Mouse (Mus musculus): ENCODE results near the gene Mtor. TPM values are rescaled to one million over a fixed set of nuclear protein-coding genes. Genes with fewer than 3 reads are reported as not detected.
A peak's percentile ranks its signal among the peaks of the same experiment; 100 is the strongest.

Gene Mtor
- polyA plus RNA-seq (2014; fragmentation: Nextera tagmentation; extraction: Ambion mirVana): 23.0 and 27.3 TPM in 2 replicates

GRCm38 (mm10) chr4:148448179-148448852, at the start of gene Mtor:
Mtor (plus strand) TSS chr4:148448611.
- Histone ChIP-seq H3K4me2 (ENCODE audit: low read depth, severe bottlenecking) (peak within 1 kb of the TSS; percentile 55), H3K27me3 (ENCODE audit: control insufficient read depth, insufficient read depth, low read length) (no peaks in the 10 kb centered on the region), H3K4me3 (ENCODE audit: low read depth, low read length) (peak within 1 kb of the TSS; percentile 98), H3K9ac (ENCODE audit: low read length) (peak within 1 kb of the TSS; percentile 86), H3K36me3 (ENCODE audit: control insufficient read depth, insufficient read depth, low read length) (peaks cover 8% of the 10 kb centered on the region), H3K4me1 (ENCODE audit: control insufficient read depth, insufficient read depth, low read length) (peaks cover 11% of the 10 kb centered on the region), H3K9me3 (ENCODE audit: control insufficient read depth, low read length) (no peaks in the 10 kb centered on the region), H3K27ac (replicated peaks; ENCODE audit: low read depth, low read length) (no peak within 1 kb of the TSS)
- under 1% methylated on average over 51 of the region's 56 CpGs for WGBS
- peak; percentile 92 for DNase-seq (ENCODE audit: low spot score)
- peak; percentile 95 for ATAC-seq (ENCODE audit: insufficient number of reproducible peaks, low FRiP score, low TSS enrichment, low read depth)

- 40% methylated on average over 9 of the region's 9 CpGs for WGBS
- ATAC-seq (ENCODE audit: insufficient number of reproducible peaks, low FRiP score, low TSS enrichment, low read depth) (no peak), DNase-seq (ENCODE audit: low spot score) (no peak)
- no peak overlapping the region for H3K4me3 ChIP-seq (ENCODE audit: low read depth, low read length)
- H3K4me1 ChIP-seq (ENCODE audit: control insufficient read depth, insufficient read depth, low read length): peaks cover 20% of the 10 kb centered on the region
- H3K36me3 ChIP-seq (ENCODE audit: control insufficient read depth, insufficient read depth, low read length): no peaks in the 10 kb centered on the region
- H3K4me2 ChIP-seq (ENCODE audit: low read depth, severe bottlenecking): no peak overlapping the region
- peaks cover 17% of the 10 kb centered on the region for H3K27me3 ChIP-seq (ENCODE audit: control insufficient read depth, insufficient read depth, low read length)
- H3K27ac ChIP-seq (replicated peaks; ENCODE audit: low read depth, low read length): no peak overlapping the region
- H3K9me3 ChIP-seq (ENCODE audit: control insufficient read depth, low read length): no peaks in the 10 kb centered on the region
- no peak overlapping the region for H3K9ac ChIP-seq (ENCODE audit: low read length)
Observed at GRCm38 (mm10) chr4:148399437-148400094, 48.8 kb upstream of the Mtor start.

- no peak overlapping the region for H3K4me2 ChIP-seq (ENCODE audit: low read depth, severe bottlenecking)
- H3K9ac ChIP-seq (ENCODE audit: low read length): no peak overlapping the region
- H3K27ac ChIP-seq (replicated peaks; ENCODE audit: low read depth, low read length): no peak overlapping the region
- ATAC-seq (ENCODE audit: insufficient number of reproducible peaks, low FRiP score, low TSS enrichment, low read depth) (no peak), DNase-seq (ENCODE audit: low spot score) (no peak)
- H3K36me3 ChIP-seq (ENCODE audit: control insufficient read depth, insufficient read depth, low read length): no peaks in the 10 kb centered on the region
- H3K27me3 ChIP-seq (ENCODE audit: control insufficient read depth, insufficient read depth, low read length): peaks cover 30% of the 10 kb centered on the region
- 13% methylated on average over 12 of the region's 12 CpGs for WGBS
- H3K4me1 ChIP-seq (ENCODE audit: control insufficient read depth, insufficient read depth, low read length): peaks cover 20% of the 10 kb centered on the region
- H3K4me3 ChIP-seq (ENCODE audit: low read depth, low read length): no peak overlapping the region
- no peaks in the 10 kb centered on the region for H3K9me3 ChIP-seq (ENCODE audit: control insufficient read depth, low read length)
Observed at GRCm38 (mm10) chr4:148403402-148403801, 45.0 kb upstream of the Mtor start.

GRCm38 (mm10) chr4:148404748-148405147, 43.7 kb upstream of the Mtor start:
- Histone ChIP-seq H3K4me2 (ENCODE audit: low read depth, severe bottlenecking) (peak overlapping the region; percentile 10; the same call in 1 of the 2 replicates), H3K27me3 (ENCODE audit: control insufficient read depth, insufficient read depth, low read length) (peaks cover 30% of the 10 kb centered on the region), H3K36me3 (ENCODE audit: control insufficient read depth, insufficient read depth, low read length) (no peaks in the 10 kb centered on the region), H3K9me3 (ENCODE audit: control insufficient read depth, low read length) (no peaks in the 10 kb centered on the region), H3K4me3 (ENCODE audit: low read depth, low read length) (no peak overlapping the region), H3K9ac (ENCODE audit: low read length) (no peak overlapping the region; the same call in 1 of the 2 replicates), H3K27ac (replicated peaks; ENCODE audit: low read depth, low read length) (no peak overlapping the region), H3K4me1 (ENCODE audit: control insufficient read depth, insufficient read depth, low read length) (peaks cover 20% of the 10 kb centered on the region)
- ATAC-seq (ENCODE audit: insufficient number of reproducible peaks, low FRiP score, low TSS enrichment, low read depth): no peak
- 11% methylated on average over 11 of the region's 11 CpGs for WGBS
- DNase-seq (ENCODE audit: low spot score): no peak

- Histone ChIP-seq H3K27ac (replicated peaks; ENCODE audit: low read depth, low read length) (no peak overlapping the region), H3K27me3 (ENCODE audit: control insufficient read depth, insufficient read depth, low read length) (peaks cover 30% of the 10 kb centered on the region), H3K36me3 (ENCODE audit: control insufficient read depth, insufficient read depth, low read length) (no peaks in the 10 kb centered on the region), H3K4me3 (ENCODE audit: low read depth, low read length) (no peak overlapping the region), H3K4me1 (ENCODE audit: control insufficient read depth, insufficient read depth, low read length) (peaks cover 20% of the 10 kb centered on the region), H3K4me2 (ENCODE audit: low read depth, severe bottlenecking) (no peak overlapping the region), H3K9ac (ENCODE audit: low read length) (no peak overlapping the region), H3K9me3 (ENCODE audit: control insufficient read depth, low read length) (no peaks in the 10 kb centered on the region)
- DNase-seq (ENCODE audit: low spot score): no peak
- WGBS: 10% methylated on average over 13 of the region's 13 CpGs
- no peak for ATAC-seq (ENCODE audit: insufficient number of reproducible peaks, low FRiP score, low TSS enrichment, low read depth)
Observed at GRCm38 (mm10) chr4:148405255-148405788, 43.1 kb upstream of the Mtor start.

GRCm38 (mm10) chr4:148408256-148408975, 40.0 kb upstream of the Mtor start:
- Histone ChIP-seq H3K27me3 (ENCODE audit: control insufficient read depth, insufficient read depth, low read length) (peaks cover 25% of the 10 kb centered on the region), H3K4me3 (ENCODE audit: low read depth, low read length) (no peak overlapping the region), H3K4me1 (ENCODE audit: control insufficient read depth, insufficient read depth, low read length) (peaks cover 20% of the 10 kb centered on the region), H3K36me3 (ENCODE audit: control insufficient read depth, insufficient read depth, low read length) (no peaks in the 10 kb centered on the region), H3K9ac (ENCODE audit: low read length) (no peak overlapping the region), H3K4me2 (ENCODE audit: low read depth, severe bottlenecking) (no peak overlapping the region), H3K27ac (replicated peaks; ENCODE audit: low read depth, low read length) (no peak overlapping the region), H3K9me3 (ENCODE audit: control insufficient read depth, low read length) (no peaks in the 10 kb centered on the region)
- ATAC-seq (ENCODE audit: insufficient number of reproducible peaks, low FRiP score, low TSS enrichment, low read depth) (no peak), DNase-seq (ENCODE audit: low spot score) (no peak)
- 68% methylated on average over 10 of the region's 10 CpGs for WGBS

GRCm38 (mm10) chr4:148415575-148415974, 32.8 kb upstream of the Mtor start:
- Histone ChIP-seq H3K27me3 (ENCODE audit: control insufficient read depth, insufficient read depth, low read length) (peaks cover 5% of the 10 kb centered on the region; the same call in 1 of the 2 replicates), H3K4me1 (ENCODE audit: control insufficient read depth, insufficient read depth, low read length) (peaks cover 5% of the 10 kb centered on the region; the same call in 1 of the 2 replicates), H3K27ac (replicated peaks; ENCODE audit: low read depth, low read length) (no peak overlapping the region), H3K9me3 (ENCODE audit: control insufficient read depth, low read length) (no peaks in the 10 kb centered on the region), H3K4me3 (ENCODE audit: low read depth, low read length) (no peak overlapping the region), H3K4me2 (ENCODE audit: low read depth, severe bottlenecking) (peak overlapping the region; percentile 33; the same call in 1 of the 2 replicates), H3K9ac (ENCODE audit: low read length) (0 out of 2 replicates have a peak overlapping the region, but pooled peaks have one; percentile 13), H3K36me3 (ENCODE audit: control insufficient read depth, insufficient read depth, low read length) (no peaks in the 10 kb centered on the region)
- DNase-seq (ENCODE audit: low spot score) (peak; percentile 50), ATAC-seq (ENCODE audit: insufficient number of reproducible peaks, low FRiP score, low TSS enrichment, low read depth) (no peak; the same call in 1 of the 2 replicates)
- 3% methylated on average over 16 of the region's 16 CpGs for WGBS

GRCm38 (mm10) chr4:148417074-148417526, 31.3 kb upstream of the Mtor start:
- 42% methylated on average over 11 of the region's 11 CpGs for WGBS
- no peaks in the 10 kb centered on the region for H3K36me3 ChIP-seq (ENCODE audit: control insufficient read depth, insufficient read depth, low read length)
- H3K4me1 ChIP-seq (ENCODE audit: control insufficient read depth, insufficient read depth, low read length): peaks cover 5% of the 10 kb centered on the region; the same call in 1 of the 2 replicates
- no peak overlapping the region for H3K4me2 ChIP-seq (ENCODE audit: low read depth, severe bottlenecking)
- no peak overlapping the region for H3K4me3 ChIP-seq (ENCODE audit: low read depth, low read length)
- DNase-seq (ENCODE audit: low spot score): no peak
- H3K27ac ChIP-seq (replicated peaks; ENCODE audit: low read depth, low read length): no peak overlapping the region
- peaks cover 5% of the 10 kb centered on the region; the same call in 1 of the 2 replicates for H3K27me3 ChIP-seq (ENCODE audit: control insufficient read depth, insufficient read depth, low read length)
- no peak overlapping the region for H3K9ac ChIP-seq (ENCODE audit: low read length)
- no peaks in the 10 kb centered on the region for H3K9me3 ChIP-seq (ENCODE audit: control insufficient read depth, low read length)
- no peak for ATAC-seq (ENCODE audit: insufficient number of reproducible peaks, low FRiP score, low TSS enrichment, low read depth)

Measured in limb, embryonic 11.5 days (tissue).